Mouse (Mus musculus) testis, adult 2 months (tissue): Measurements from ENCODE around the gene Pias4.

Experiments
- CTCF ChIP-seq: fragments of 200-500 bp; IDR thresholded peaks from 2 replicates; pipeline ENCODE4 v1.5.1; 2012; ENCODE audit warnings: low read depth, mild to moderate bottlenecking, inconsistent platforms, low read length, moderate library complexity; ENCODE audit not compliant: control insufficient read depth, insufficient read depth, insufficient replicate concordance
- POLR2A ChIP-seq: fragments of 200-500 bp; IDR thresholded peaks from 2 replicates; pipeline ENCODE4 v1.6.1; 2012; ENCODE audit warnings: low read depth, mild to moderate bottlenecking, inconsistent platforms, low read length, moderate library complexity; ENCODE audit not compliant: control insufficient read depth

- TF ChIP-seq CTCF, result no peak
- no peak for TF ChIP-seq POLR2A
These were observed 29.6 kb upstream of the Pias4 start for GRCm38 (mm10) chr10:81197305-81197704.
